Mouse (Mus musculus): ENCODE data around the gene Cd2bp2.
"Not testable (repeated sequence)": the region's sequence is repeated elsewhere in the genome, so short reads cannot be mapped to it uniquely, and the experiment has no call there.

Gene Cd2bp2

GRCm38 (mm10) chr7:127192989-127193388 is 2.9 kb downstream of the Cd2bp2 start:
- DNase-seq (ENCODE audit: extremely low read depth, low read depth, low spot score) = no peak

- DNase-seq (ENCODE audit: extremely low read depth, low read depth, low spot score) = no peak
These were observed 5.2 kb downstream of the Cd2bp2 start for GRCm38 (mm10) chr7:127190672-127191071.

GRCm38 (mm10) chr7:127188305-127189276 is 7.3 kb downstream of the Cd2bp2 start:
- no peak for DNase-seq (ENCODE audit: extremely low read depth, low read depth, low spot score)

GRCm38 (mm10) chr7:127187351-127187750 is 8.5 kb downstream of the Cd2bp2 start:
- no peak for DNase-seq (ENCODE audit: extremely low read depth, low read depth, low spot score)

GRCm38 (mm10) chr7:127185601-127186000 is 10.2 kb downstream of the Cd2bp2 start:
- DNase-seq (ENCODE audit: extremely low read depth, low read depth, low spot score) = no peak

- DNase-seq (ENCODE audit: extremely low read depth, low read depth, low spot score) = no peak
These were observed 11.1 kb downstream of the Cd2bp2 start for GRCm38 (mm10) chr7:127184720-127185119.

- DNase-seq (ENCODE audit: extremely low read depth, low read depth, low spot score) = no peak
These were observed 12.0 kb downstream of the Cd2bp2 start for GRCm38 (mm10) chr7:127183828-127184227.

- DNase-seq (ENCODE audit: extremely low read depth, low read depth, low spot score) = no peak
These were observed 12.5 kb downstream of the Cd2bp2 start for GRCm38 (mm10) chr7:127183345-127183744.

GRCm38 (mm10) chr7:127181724-127182123 is 14.1 kb downstream of the Cd2bp2 start:
- not testable (repeated sequence) for DNase-seq (ENCODE audit: extremely low read depth, low read depth, low spot score)

- no peak for DNase-seq (ENCODE audit: extremely low read depth, low read depth, low spot score)
These were observed 15.1 kb downstream of the Cd2bp2 start for GRCm38 (mm10) chr7:127180783-127181182.

GRCm38 (mm10) chr7:127176937-127177336 is 18.9 kb downstream of the Cd2bp2 start:
- DNase-seq (ENCODE audit: extremely low read depth, low read depth, low spot score) = no peak

- no peak for DNase-seq (ENCODE audit: extremely low read depth, low read depth, low spot score)
These were observed 29.3 kb downstream of the Cd2bp2 start for GRCm38 (mm10) chr7:127166501-127166900.

- no peak for DNase-seq (ENCODE audit: extremely low read depth, low read depth, low spot score)
These were observed 30.0 kb downstream of the Cd2bp2 start for GRCm38 (mm10) chr7:127165607-127166493.

GRCm38 (mm10) chr7:127164002-127164401 is 31.8 kb downstream of the Cd2bp2 start:
- DNase-seq (ENCODE audit: extremely low read depth, low read depth, low spot score) = no peak

GRCm38 (mm10) chr7:127162546-127162945 is 33.3 kb downstream of the Cd2bp2 start:
- no peak for DNase-seq (ENCODE audit: extremely low read depth, low read depth, low spot score)

- DNase-seq (ENCODE audit: extremely low read depth, low read depth, low spot score) = no peak
These were observed 38.3 kb downstream of the Cd2bp2 start for GRCm38 (mm10) chr7:127157548-127157947.

GRCm38 (mm10) chr7:127153477-127153876 is 42.4 kb downstream of the Cd2bp2 start:
- DNase-seq (ENCODE audit: extremely low read depth, low read depth, low spot score) = no peak

GRCm38 (mm10) chr7:127152464-127152863 is 43.4 kb downstream of the Cd2bp2 start:
- no peak for DNase-seq (ENCODE audit: extremely low read depth, low read depth, low spot score)

GRCm38 (mm10) chr7:127147901-127148300 is 47.9 kb downstream of the Cd2bp2 start:
- DNase-seq (ENCODE audit: extremely low read depth, low read depth, low spot score) = no peak

- no peak for DNase-seq (ENCODE audit: extremely low read depth, low read depth, low spot score)
These were observed 49.6 kb downstream of the Cd2bp2 start for GRCm38 (mm10) chr7:127146267-127146603.

GRCm38 (mm10) chr7:127145387-127146266 is 50.2 kb downstream of the Cd2bp2 start:
- DNase-seq (ENCODE audit: extremely low read depth, low read depth, low spot score) = no peak

All from fat pad, adult 2 months (tissue).